Mouse (Mus musculus): ENCODE data around the gene Nfib.

GRCm38 (mm10) chr4:82411965-82412364, 293.6 kb downstream of the Nfib start:
- TF ChIP-seq CTCF (IDR thresholded peaks at IDR 0.05; ENCODE audit: borderline replicate concordance, control insufficient read depth, extremely low read depth, insufficient read depth, low read length, poor library complexity): no peak
- TF ChIP-seq POLR2A (IDR thresholded peaks at IDR 0.05; ENCODE audit: control insufficient read depth, extremely low read depth, insufficient read depth, low read length, poor library complexity): no peak

All from thymus, adult 2 months (tissue).